Mouse (Mus musculus) erythroblast, embryonic 14.5 days (primary cell): ENCODE data around the gene Rhbdl1.

Experiments
- GATA1 ChIP-seq: IDR thresholded peaks from 2 replicates; pipeline ENCODE4 v1.6.1; 2012; ENCODE audit warnings: low read length, inconsistent platforms, mixed read lengths
- TAL1 ChIP-seq: IDR thresholded peaks from 3 replicates; pipeline ENCODE4 v1.6.1; 2012; ENCODE audit warnings: low read length, inconsistent platforms, mixed read lengths

GRCm38 (mm10) chr17:25795609-25796092 is 41.4 kb downstream of the Rhbdl1 start, which contains the start of gene AC134908.4:
- no peak for TF ChIP-seq GATA1
- TF ChIP-seq TAL1, result no peak
